Mouse (Mus musculus): ENCODE measurements around the gene Dand5. TPM values are rescaled to one million over a fixed set of nuclear protein-coding genes. Genes with fewer than 3 reads are reported as not detected.

The Dand5 gene
- total and polyA plus RNA-seq, 2 experiments = 1.8 to 2.0 TPM

DNA sequence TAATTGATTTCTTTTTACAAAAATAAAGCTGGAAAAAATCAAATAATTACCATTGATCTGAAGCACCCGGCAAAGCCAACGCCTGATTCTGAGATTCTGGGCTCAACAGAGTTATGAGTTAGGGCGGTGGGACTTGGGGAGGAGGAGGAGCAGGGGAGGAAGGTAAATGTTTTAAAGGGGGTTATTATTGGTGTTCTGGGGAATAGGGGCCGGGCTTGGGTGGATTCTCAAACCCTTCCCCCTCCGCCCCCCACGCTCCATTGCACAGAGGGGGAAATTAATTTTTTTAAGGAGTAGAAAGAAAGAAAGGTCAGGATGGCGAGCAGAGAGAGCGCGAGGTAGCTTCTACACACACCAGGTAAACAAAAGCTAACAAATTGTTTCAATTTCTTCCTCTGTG is 49.3 kb downstream of the Dand5 start:
- H3K4me3 ChIP-seq (ENCODE audit: insufficient read depth, low read depth, low read length) = no peak overlapping the region

GRCm38 (mm10) chr8:84772628-84773027 is 50.0 kb downstream of the Dand5 start:
- no peak for TF ChIP-seq CTCF (IDR thresholded peaks at IDR 0.05; ENCODE audit: low read depth, low read length)
- TF ChIP-seq POLR2A (IDR thresholded peaks at IDR 0.05; ENCODE audit: extremely low read depth, insufficient read depth, low read length) = no peak
- Histone ChIP-seq H3K36me3 (ENCODE audit: control insufficient read depth, insufficient read depth, low read length) (no peaks in the 10 kb centered on the region), H3K4me1 (ENCODE audit: control insufficient read depth, insufficient read depth, low read length) (peaks cover 46% of the 10 kb centered on the region), H3K9ac (ENCODE audit: low read depth, low read length) (no peak overlapping the region), H3K27me3 (ENCODE audit: control insufficient read depth, insufficient read depth, low read length) (no peaks in the 10 kb centered on the region), H3K79me2 (ENCODE audit: control insufficient read depth, insufficient read depth, low read length) (peaks cover 28% of the 10 kb centered on the region), H3K27ac (replicated peaks; ENCODE audit: insufficient read depth, low read depth, low read length) (peak overlapping the region; percentile 43), H3K4me3 (ENCODE audit: insufficient read depth, low read depth, low read length) (no peak overlapping the region)
- peak; percentile 74 for DNase-seq (ENCODE audit: extremely low read depth, low read depth, low spot score)
- 16% methylated on average over 3 of the region's 3 CpGs for WGBS

More for the DNA sequence above, 49.3 kb downstream of the Dand5 start:
- Histone ChIP-seq H3K27me3 (ENCODE audit: control insufficient read depth, insufficient read depth, low read length) (no peaks in the 10 kb centered on the region), H3K9ac (ENCODE audit: low read depth, low read length) (no peak overlapping the region), H3K27ac (replicated peaks; ENCODE audit: insufficient read depth, low read depth, low read length) (peak overlapping the region; percentile 39), H3K4me1 (ENCODE audit: control insufficient read depth, insufficient read depth, low read length) (peaks cover 49% of the 10 kb centered on the region), H3K79me2 (ENCODE audit: control insufficient read depth, insufficient read depth, low read length) (peaks cover 24% of the 10 kb centered on the region), H3K36me3 (ENCODE audit: control insufficient read depth, insufficient read depth, low read length) (no peaks in the 10 kb centered on the region)
- DNase-seq (ENCODE audit: extremely low read depth, low read depth, low spot score) = no peak
- TF ChIP-seq CTCF (IDR thresholded peaks at IDR 0.05; ENCODE audit: low read depth, low read length) (no peak), POLR2A (IDR thresholded peaks at IDR 0.05; ENCODE audit: extremely low read depth, insufficient read depth, low read length) (no peak)
- WGBS = 24% methylated on average over 9 of the region's 9 CpGs

- H3K4me3 ChIP-seq (ENCODE audit: insufficient read depth, low read depth, low read length) = no peak overlapping the region
- peaks cover 42% of the 10 kb centered on the region for H3K4me1 ChIP-seq (ENCODE audit: control insufficient read depth, insufficient read depth, low read length)
- H3K36me3 ChIP-seq (ENCODE audit: control insufficient read depth, insufficient read depth, low read length) = no peaks in the 10 kb centered on the region
- peaks cover 32% of the 10 kb centered on the region for H3K79me2 ChIP-seq (ENCODE audit: control insufficient read depth, insufficient read depth, low read length)
- no peak for DNase-seq (ENCODE audit: extremely low read depth, low read depth, low spot score)
- 73% methylated on average over 34 of the region's 34 CpGs for WGBS
- H3K27ac ChIP-seq (replicated peaks; ENCODE audit: insufficient read depth, low read depth, low read length) = peak overlapping the region; percentile 96; the same call in 1 of the 2 replicates
- no peak overlapping the region for H3K9ac ChIP-seq (ENCODE audit: low read depth, low read length)
- H3K27me3 ChIP-seq (ENCODE audit: control insufficient read depth, insufficient read depth, low read length) = no peaks in the 10 kb centered on the region
- TF ChIP-seq CTCF (IDR thresholded peaks at IDR 0.05; ENCODE audit: low read depth, low read length) (no peak), POLR2A (IDR thresholded peaks at IDR 0.05; ENCODE audit: extremely low read depth, insufficient read depth, low read length) (no peak)
These were observed 50.7 kb downstream of the Dand5 start for GRCm38 (mm10) chr8:84771941-84772378.

GRCm38 (mm10) chr8:84771000-84771687 is 51.5 kb downstream of the Dand5 start:
- H3K36me3 ChIP-seq (ENCODE audit: control insufficient read depth, insufficient read depth, low read length) = no peaks in the 10 kb centered on the region
- no peak for TF ChIP-seq POLR2A (IDR thresholded peaks at IDR 0.05; ENCODE audit: extremely low read depth, insufficient read depth, low read length)
- no peak for TF ChIP-seq CTCF (IDR thresholded peaks at IDR 0.05; ENCODE audit: low read depth, low read length)
- peak overlapping the region; percentile 96 for H3K27ac ChIP-seq (replicated peaks; ENCODE audit: insufficient read depth, low read depth, low read length)
- H3K4me3 ChIP-seq (ENCODE audit: insufficient read depth, low read depth, low read length) = no peak overlapping the region
- 26% methylated on average over 5 of the region's 5 CpGs for WGBS
- no peaks in the 10 kb centered on the region for H3K27me3 ChIP-seq (ENCODE audit: control insufficient read depth, insufficient read depth, low read length)
- H3K79me2 ChIP-seq (ENCODE audit: control insufficient read depth, insufficient read depth, low read length) = peaks cover 35% of the 10 kb centered on the region
- H3K9ac ChIP-seq (ENCODE audit: low read depth, low read length) = peak overlapping the region; percentile 58
- no peak for DNase-seq (ENCODE audit: extremely low read depth, low read depth, low spot score)
- peaks cover 44% of the 10 kb centered on the region for H3K4me1 ChIP-seq (ENCODE audit: control insufficient read depth, insufficient read depth, low read length)

GRCm38 (mm10) chr8:84770100-84770953 is 52.3 kb downstream of the Dand5 start:
- Histone ChIP-seq H3K79me2 (ENCODE audit: control insufficient read depth, insufficient read depth, low read length) (peaks cover 36% of the 10 kb centered on the region), H3K36me3 (ENCODE audit: control insufficient read depth, insufficient read depth, low read length) (no peaks in the 10 kb centered on the region), H3K27me3 (ENCODE audit: control insufficient read depth, insufficient read depth, low read length) (no peaks in the 10 kb centered on the region), H3K27ac (replicated peaks; ENCODE audit: insufficient read depth, low read depth, low read length) (peak overlapping the region; percentile 96), H3K4me1 (ENCODE audit: control insufficient read depth, insufficient read depth, low read length) (peaks cover 40% of the 10 kb centered on the region), H3K9ac (ENCODE audit: low read depth, low read length) (0 out of 2 replicates have a peak overlapping the region, but pooled peaks have one; percentile 20), H3K4me3 (ENCODE audit: insufficient read depth, low read depth, low read length) (no peak overlapping the region)
- 33% methylated on average over 12 of the region's 12 CpGs for WGBS
- DNase-seq (ENCODE audit: extremely low read depth, low read depth, low spot score) = peak; percentile 95
- TF ChIP-seq POLR2A (IDR thresholded peaks at IDR 0.05; ENCODE audit: extremely low read depth, insufficient read depth, low read length) (no peak), CTCF (IDR thresholded peaks at IDR 0.05; ENCODE audit: low read depth, low read length) (no peak)

All from liver, adult 2 months (tissue).